Mouse (Mus musculus) lung, adult 2 months (tissue): ENCODE measurements around the gene Fbln5.

ENCODE experiments used
- CTCF ChIP-seq: fragments of 200-500 bp; IDR thresholded peaks from 2 replicates; pipeline ENCODE4 v1.5.1; 2011; ENCODE audit warnings: mild to moderate bottlenecking, low read length, control low read depth; ENCODE audit not compliant: insufficient read depth
- POLR2A ChIP-seq: fragments of 200-500 bp; IDR thresholded peaks from 2 replicates; pipeline ENCODE4 v1.6.1; 2011; ENCODE audit warnings: low read depth, mild to moderate bottlenecking, control low read depth, low read length, borderline replicate concordance; ENCODE audit errors: extremely low read depth

DNA sequence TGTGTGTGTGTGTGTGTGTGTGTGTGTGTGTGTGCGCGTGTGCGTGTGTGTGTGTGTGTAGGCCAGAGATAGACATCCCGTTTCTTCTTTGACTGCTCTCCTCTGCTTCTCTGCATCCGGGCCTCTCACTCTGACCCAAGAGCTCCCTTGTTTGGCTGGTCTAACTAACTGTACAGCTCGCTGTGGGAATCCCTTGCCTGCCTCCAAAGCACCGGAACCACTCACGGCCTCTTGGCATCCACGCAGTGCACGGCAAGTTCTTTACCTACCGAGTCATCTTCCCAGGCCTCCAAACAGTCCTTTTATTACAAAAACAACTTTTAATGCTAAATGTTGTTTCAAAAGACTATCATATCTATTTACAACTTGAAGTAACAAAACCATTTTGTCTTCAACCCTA lies 35.5 kb upstream of the Fbln5 start:
- TF ChIP-seq CTCF (no peak), POLR2A (no peak)
